Mouse (Mus musculus): ENCODE data around the gene N4bp3. TPM values are rescaled to one million over a fixed set of nuclear protein-coding genes. Genes with fewer than 3 reads are reported as not detected.
A peak's percentile ranks its signal among the peaks of the same experiment; 100 is the strongest.

N4bp3 gene
- total RNA-seq, 2 experiments from 2014 or later = 15.1 to 16.0 TPM

GRCm38 (mm10) chr11:51606447-51607095 lies 44.1 kb downstream of the N4bp3 start, which contains the start of gene Hnrnpab:
Gene Hnrnpab, minus strand, starts transcription at chr11:51606847.
- DNase-seq = peak; percentile 97
- intact Hi-C loops (cut with DNase I) = no loop called here

- peak; percentile 83 for DNase-seq
- intact Hi-C loops (cut with DNase I) = no loop called here
Measured at GRCm38 (mm10) chr11:51605602-51606446, 44.8 kb downstream of the N4bp3 start.

- intact Hi-C loops (cut with DNase I) = no loop called here
- DNase-seq = no peak
Measured at GRCm38 (mm10) chr11:51602253-51602652, 48.4 kb downstream of the N4bp3 start.

GRCm38 (mm10) chr11:51597553-51597952 lies 53.1 kb downstream of the N4bp3 start:
- intact Hi-C loops (cut with DNase I) = no loop called here
- no peak for DNase-seq

- intact Hi-C loops (cut with DNase I) = no loop called here
- no peak for DNase-seq
Measured at GRCm38 (mm10) chr11:51595459-51596083, 55.1 kb downstream of the N4bp3 start.

GRCm38 (mm10) chr11:51594715-51595350 lies 55.8 kb downstream of the N4bp3 start:
- DNase-seq = no peak
- intact Hi-C loops (cut with DNase I) = no loop called here

GRCm38 (mm10) chr11:51593849-51594248 lies 56.8 kb downstream of the N4bp3 start:
- intact Hi-C loops (cut with DNase I) = no loop called here
- DNase-seq = no peak

- DNase-seq = no peak
- intact Hi-C loops (cut with DNase I) = no loop called here
Measured at GRCm38 (mm10) chr11:51593368-51593767, 57.3 kb downstream of the N4bp3 start.

Other genes with a start within 250 kb of the N4bp3 start
- 1 to 10 TPM; 7.6 to 8.1 TPM for gene Phykpl, start 66.1 kb downstream of the N4bp3 start, total RNA-seq (2021)
- gene Hnrnpab, start 44.0 kb downstream of the N4bp3 start, total RNA-seq (2021) = 100 to 1,000 TPM; 339 to 358 TPM
- 10 to 100 TPM; 60.2 to 60.4 TPM for gene Nhp2, start 31.1 kb downstream of the N4bp3 start, total RNA-seq (2021)
- 10 to 100 TPM; 41.4 to 47.5 TPM for gene Rmnd5b, start 14.9 kb downstream of the N4bp3 start, total RNA-seq (2021)
- 1 to 10 TPM; 1.1 to 1.2 TPM for gene D930048N14Rik, start 112 bp upstream of the N4bp3 start, total RNA-seq (2021)
- 10 to 100 TPM; 25.8 to 27.1 TPM for gene 0610009B22Rik, start 38.0 kb upstream of the N4bp3 start, total RNA-seq (2021)
- 10 to 100 TPM; 28.6 to 32.2 TPM for gene Sec24a, start 112.8 kb upstream of the N4bp3 start, total RNA-seq (2021)
- gene Sar1b, start 112.8 kb upstream of the N4bp3 start, total RNA-seq (2021) = 10 to 100 TPM; 74.6 to 84.8 TPM
- 1 to 10 TPM; 2.5 to 3.0 TPM for gene Jade2, start 206.8 kb upstream of the N4bp3 start, total RNA-seq (2021)

All from left cerebral cortex, postnatal 4 days (tissue).